Mouse (Mus musculus) kidney, adult 2 months (tissue): ENCODE data around the gene Klhl42.

Experiments used
- CTCF ChIP-seq: fragments of 200-500 bp; conservative IDR thresholded peaks from 2 replicates; pipeline ENCODE4 v1.5.1; 2011; ENCODE audit warnings: low read depth, mild to moderate bottlenecking, control low read depth, low read length, moderate library complexity, mixed read lengths; ENCODE audit not compliant: insufficient read depth, insufficient read length
- POLR2A ChIP-seq: fragments of 200-500 bp; IDR thresholded peaks from one replicate; pipeline ENCODE4 v1.6.1; 2011; ENCODE audit warnings: low read depth, low read length, control low read depth

GRCm38 (mm10) chr6:147079919-147080318 lies 11.3 kb upstream of the Klhl42 start:
- TF ChIP-seq POLR2A, result no peak
- no peak for TF ChIP-seq CTCF
